ENCODE assay signal across 13 mouse cellular contexts in genomic region chr6:90588113-90588512, GRCm38 (mm10).
"Had no signal": no experiment of that assay in that cellular context is flagged by ENCODE, and none has a peak within 500 bp of the region (broad histone marks: within the 10 kb centered on the region; RNA-seq: fewer than 3 reads in every experiment).

No protein-coding gene starts in this region.

- ATAC-seq: lung, postnatal 0 days; midbrain, embryonic 13.5 days had no signal

- DNase-seq: kidney, adult 18-20 months; kidney, postnatal 25 days; lung, adult 2 months; right cerebral cortex, adult 18-20 months; right cerebral cortex, postnatal 25 days; thymus, adult 2 months; thymus, postnatal 25 days had no signal

- H3K4me3 ChIP-seq: kidney, embryonic 15.5 days; left cerebral cortex, adult 2 months; limb, embryonic 12.5 days; liver, embryonic 15.5 days; midbrain, embryonic 13.5 days had no signal

- H3K27me3 ChIP-seq: kidney, embryonic 15.5 days; limb, embryonic 12.5 days; liver, embryonic 15.5 days; midbrain, embryonic 13.5 days had no signal

- H3K27ac ChIP-seq: kidney, embryonic 15.5 days; left cerebral cortex, adult 2 months; limb, embryonic 12.5 days; liver, embryonic 15.5 days; midbrain, embryonic 13.5 days had no signal
